Mouse (Mus musculus) heart, adult 11 months (tissue): ENCODE results near the gene Leng9.

Source experiments
- DNase-seq: peaks from one replicate; pipeline ENCODE4 v3.0.0; 2022

Leng9 gene

DNA sequence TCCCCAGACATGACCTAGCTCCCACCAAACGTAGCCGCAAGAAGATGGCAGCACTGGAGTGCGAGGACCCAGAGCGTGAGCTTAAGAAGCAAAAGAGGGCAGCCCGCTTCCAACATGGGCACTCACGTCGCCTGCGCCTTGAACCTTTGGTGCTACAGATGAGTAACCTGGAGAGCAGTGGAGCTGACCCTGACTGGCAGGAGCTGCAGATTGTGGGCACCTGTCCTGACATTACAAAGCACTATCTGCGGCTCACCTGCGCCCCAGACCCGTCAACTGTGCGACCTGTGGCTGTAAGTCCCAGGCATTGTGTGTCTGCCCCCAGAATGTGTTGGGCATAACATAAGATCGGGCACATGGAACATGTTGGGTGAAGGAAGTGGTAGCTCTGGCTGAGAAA is 6.1 kb downstream of the Leng9 start:
- peak; percentile 87 for DNase-seq

DNA sequence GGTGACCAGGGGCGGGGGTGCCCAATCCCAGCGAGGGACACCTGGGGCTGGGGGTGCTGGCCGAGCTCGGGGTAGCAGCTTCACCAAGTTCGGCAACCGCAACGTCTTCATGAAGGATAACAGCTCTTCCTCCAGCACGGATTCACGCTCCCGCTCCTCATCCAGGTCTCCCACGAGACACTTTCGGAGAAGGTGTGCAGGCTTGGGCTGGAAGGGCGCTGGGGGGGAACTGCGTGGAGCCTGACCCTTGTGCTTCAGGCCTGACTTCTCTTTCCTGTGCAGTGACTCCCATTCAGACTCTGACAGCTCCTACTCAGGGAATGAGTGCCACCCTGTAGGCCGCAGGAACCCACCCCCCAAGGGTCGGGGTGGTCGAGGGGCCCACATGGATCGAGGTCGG is 6.7 kb downstream of the Leng9 start:
- DNase-seq: peak; percentile 89

DNA sequence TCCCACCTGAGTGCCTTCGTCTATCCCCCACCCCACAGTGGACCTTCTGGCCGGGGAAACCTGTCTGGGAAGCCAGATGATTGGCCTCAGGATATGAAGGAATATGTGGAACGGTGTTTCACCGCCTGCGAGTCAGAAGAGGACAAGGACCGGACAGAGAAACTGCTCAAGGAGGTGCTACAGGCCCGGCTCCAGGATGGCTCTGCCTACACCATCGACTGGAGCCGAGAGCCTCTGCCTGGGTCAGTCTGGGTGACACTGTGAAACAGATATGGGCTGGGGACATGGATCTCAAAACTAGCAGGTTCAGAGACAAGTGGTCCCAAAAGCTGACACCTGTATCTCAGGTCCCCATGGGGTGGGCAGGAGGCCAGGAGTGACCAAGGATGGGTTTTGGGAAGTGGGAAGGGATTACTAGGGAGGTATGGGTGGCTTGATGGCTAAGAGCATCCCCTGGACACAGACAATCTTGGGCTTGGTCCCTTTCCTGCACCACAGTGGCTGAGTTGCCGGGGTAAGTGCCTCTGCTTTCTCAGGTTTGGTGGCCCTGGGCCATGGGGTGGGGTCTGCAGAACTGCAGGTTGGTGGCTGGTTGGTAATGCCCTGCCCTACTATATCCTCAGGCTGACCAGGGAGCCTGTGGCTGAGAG is 7.3 kb downstream of the Leng9 start:
- DNase-seq: peak; percentile 85

DNA sequence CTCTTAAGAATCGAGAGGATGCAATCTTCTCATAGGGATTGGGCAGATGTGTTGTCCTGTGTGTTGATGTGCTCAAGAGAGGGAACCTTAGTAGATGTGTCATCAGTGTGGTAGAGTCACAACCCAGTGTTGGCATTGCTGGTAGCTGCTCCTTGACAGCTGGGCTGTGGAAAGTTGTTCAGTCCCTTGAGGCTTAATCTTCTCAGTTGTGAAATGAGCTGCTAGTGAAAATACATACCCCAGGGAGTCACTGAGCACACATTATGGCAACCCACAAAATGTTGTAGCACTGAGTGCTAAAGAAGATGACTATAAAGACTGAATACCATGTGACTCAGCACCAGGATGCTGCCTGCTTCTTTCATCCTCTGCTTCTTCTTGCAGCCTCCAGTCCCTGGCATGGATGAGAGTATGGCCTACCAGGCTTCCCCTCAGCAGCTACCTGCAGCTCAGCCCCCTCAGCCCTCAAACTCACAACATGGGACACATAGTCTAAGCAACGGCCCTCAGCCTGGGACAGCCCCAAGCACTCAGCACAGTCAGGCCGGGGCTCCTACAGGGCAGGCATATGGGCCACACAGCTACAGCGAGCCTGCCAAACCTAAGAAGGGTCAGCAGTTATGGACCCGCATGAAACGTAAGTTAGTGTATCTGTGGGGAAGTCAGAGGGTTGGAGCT is 8.4 kb downstream of the Leng9 start:
- peak; percentile 86 for DNase-seq

GRCm38 (mm10) chr7:4139391-4139790 is 10.8 kb downstream of the Leng9 start:
- DNase-seq: peak; percentile 87

- DNase-seq: peak; percentile 83
Measured at GRCm38 (mm10) chr7:4138671-4139070, 11.5 kb downstream of the Leng9 start.

- peak; percentile 80 for DNase-seq
Measured at GRCm38 (mm10) chr7:4138181-4138580, 12.0 kb downstream of the Leng9 start.

GRCm38 (mm10) chr7:4137746-4138145 is 12.4 kb downstream of the Leng9 start:
- DNase-seq: no peak

DNA sequence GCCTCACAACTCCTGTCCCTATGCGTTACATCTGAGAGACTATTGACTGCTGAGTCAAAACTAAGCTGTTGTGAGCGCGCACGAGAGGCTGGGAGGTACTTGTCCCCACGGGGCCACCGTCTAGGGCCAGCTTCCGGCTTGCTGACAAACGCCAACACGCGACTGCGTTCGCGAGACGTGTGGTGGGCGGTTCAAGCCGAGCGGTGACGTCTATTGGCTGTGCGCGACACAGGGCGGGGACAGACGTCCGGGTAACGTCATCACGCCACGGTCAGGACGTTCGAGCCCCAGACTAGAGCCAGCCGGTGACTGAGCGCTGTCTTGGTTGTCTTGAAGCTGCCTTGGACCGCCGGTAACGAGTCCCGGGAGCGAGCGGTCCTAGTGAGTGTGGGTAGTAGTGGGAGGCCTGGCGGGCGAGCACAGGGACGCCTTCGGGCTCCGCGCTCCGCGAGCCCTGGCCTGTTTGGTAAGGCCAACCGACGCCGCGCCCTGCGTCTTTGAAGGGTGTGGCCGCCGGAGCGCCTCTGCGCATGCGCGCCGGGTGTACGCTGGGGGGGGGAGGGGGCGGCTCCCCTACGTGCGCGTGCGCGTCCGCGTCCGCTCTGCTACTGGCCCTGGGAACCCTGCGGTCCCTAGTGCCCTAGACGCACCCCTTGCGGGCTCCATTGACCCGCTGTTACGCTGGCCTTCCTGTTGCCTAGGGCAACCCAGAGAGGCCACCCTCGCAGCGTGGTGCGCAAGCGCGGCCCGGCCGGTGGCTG is 13.2 kb downstream of the Leng9 start, which contains the start of gene Leng8:
Leng8 (plus strand) TSS at position 269 of the 761 bp plus-strand sequence.
- DNase-seq: peak; percentile 100

DNA sequence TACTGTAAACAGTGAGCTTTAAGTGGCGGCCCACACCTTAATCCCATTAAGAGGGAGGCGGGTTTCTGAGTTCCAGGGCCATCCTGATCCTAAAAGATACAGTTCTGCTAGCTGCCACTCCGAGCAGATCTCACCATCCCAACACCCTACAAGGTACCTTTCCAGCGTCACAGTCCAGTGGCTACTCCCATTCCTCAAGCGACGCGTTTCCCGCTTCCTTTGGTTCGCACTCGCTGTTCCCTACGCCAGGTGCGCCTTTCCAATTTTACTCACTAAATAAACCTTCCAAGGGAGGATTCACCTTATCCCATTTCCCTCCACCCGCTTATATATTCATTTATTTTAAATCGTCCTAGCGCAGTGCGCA is 13.8 kb downstream of the Leng9 start:
- no peak for DNase-seq

- peak; percentile 50 for DNase-seq
Measured at GRCm38 (mm10) chr7:4134911-4135310, 15.3 kb downstream of the Leng9 start.

DNA sequence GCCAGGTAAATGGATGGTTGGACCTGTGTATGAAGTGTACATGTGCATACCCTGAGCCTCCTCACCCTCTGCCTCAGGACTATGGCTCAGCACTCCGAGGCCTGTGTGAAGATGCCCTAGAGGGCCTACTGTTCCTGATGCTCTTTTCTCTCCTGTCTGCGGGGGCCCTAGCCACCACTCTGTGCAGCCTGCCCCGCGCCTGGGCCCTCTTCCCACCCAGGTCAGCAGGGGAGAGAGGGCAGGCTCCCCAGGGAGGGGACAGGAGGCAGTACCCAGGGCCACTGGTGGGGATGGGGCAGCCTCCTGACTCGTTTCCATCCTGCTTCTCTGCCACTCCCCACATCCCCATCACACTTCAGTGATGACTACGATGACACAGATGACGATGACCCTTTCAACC is 17.2 kb downstream of the Leng9 start:
- DNase-seq: peak; percentile 85

- DNase-seq: no peak
Measured at GRCm38 (mm10) chr7:4132581-4132980, 17.6 kb downstream of the Leng9 start.

GRCm38 (mm10) chr7:4131964-4132363 is 18.2 kb downstream of the Leng9 start:
- no peak for DNase-seq

- DNase-seq: peak; percentile 94
Measured at GRCm38 (mm10) chr7:4130686-4131452, 19.3 kb downstream of the Leng9 start.

- peak; percentile 99 for DNase-seq
Measured at GRCm38 (mm10) chr7:4128860-4129259, 21.3 kb downstream of the Leng9 start.

DNA sequence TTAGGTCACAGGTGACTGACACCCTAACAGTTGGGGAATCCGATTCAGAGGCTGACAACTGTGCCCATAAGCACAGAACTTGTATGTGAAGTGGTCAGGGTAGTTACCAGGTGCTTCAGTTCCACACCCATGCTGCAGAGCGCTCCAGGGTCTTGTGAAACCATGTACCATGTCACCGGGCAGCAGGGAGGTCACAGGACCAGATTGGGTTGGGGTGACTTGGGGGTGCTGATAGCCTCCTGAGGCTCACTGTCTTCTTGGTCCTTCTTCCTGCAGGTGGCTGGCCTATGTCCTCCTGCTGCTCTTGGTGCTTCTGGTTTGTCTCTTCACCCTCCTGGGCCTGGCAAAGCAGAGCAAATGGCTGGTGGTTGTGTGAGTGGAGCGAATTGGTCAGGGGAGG is 22.3 kb downstream of the Leng9 start:
- peak; percentile 85 for DNase-seq

DNA sequence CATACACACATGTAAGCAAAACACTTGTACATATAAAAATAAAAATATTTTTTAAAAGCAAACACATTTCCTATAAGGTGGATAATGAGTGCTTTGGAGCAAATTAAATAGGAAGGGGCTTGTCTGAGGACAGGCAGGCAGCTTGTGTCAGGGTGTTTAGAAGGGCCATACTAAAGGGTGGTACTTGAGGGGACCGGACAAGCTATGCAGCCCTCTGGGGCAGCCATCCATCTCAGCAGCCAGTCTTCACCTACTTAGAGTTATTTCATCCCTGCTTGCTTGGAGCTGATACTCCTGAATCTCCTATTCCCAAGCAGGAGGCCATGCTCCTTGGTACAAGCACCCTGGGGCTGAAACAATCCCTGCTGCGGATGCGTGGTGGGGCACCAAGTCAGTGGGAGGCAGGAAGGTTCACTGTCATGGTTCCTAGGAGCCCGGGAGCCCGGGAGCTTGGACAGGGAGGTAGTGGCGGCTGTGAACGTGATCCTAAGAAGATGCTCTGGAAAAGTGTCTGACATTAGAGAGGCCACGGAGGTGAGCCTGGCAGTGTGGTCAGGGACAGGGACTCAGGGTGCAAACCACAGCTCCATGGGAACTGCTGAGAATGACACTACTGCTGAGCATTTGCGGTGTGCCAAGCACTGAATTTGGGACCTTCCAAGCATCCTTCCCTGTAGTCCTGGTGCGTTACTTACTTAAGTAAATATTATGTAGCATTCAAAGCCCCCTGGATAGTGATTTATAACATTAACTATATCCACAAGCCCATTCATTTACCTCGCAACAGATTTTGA is 23.0 kb downstream of the Leng9 start:
- DNase-seq: peak; percentile 89

- DNase-seq: peak; percentile 82
Measured at GRCm38 (mm10) chr7:4125306-4125705, 24.9 kb downstream of the Leng9 start.

DNA sequence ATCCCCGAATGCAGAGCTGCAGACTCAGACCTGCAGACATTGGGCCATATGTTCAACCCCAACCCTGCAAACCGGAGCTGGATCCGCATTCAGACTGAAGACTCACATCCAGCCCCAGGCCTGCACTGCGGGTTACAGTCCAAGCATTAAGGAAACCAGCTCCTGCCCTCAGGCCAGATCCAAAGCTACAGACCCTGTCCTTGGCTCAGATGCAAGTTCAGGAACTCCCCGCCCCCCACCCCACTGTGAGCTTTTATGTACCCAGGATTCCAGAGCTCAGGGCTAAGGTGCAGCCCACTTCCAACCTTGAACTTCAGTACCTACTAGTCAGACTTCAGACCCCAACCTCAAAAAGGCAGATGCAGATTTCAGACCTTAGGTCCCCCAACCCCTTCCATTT is 25.3 kb downstream of the Leng9 start:
- DNase-seq: peak; percentile 41

DNA sequence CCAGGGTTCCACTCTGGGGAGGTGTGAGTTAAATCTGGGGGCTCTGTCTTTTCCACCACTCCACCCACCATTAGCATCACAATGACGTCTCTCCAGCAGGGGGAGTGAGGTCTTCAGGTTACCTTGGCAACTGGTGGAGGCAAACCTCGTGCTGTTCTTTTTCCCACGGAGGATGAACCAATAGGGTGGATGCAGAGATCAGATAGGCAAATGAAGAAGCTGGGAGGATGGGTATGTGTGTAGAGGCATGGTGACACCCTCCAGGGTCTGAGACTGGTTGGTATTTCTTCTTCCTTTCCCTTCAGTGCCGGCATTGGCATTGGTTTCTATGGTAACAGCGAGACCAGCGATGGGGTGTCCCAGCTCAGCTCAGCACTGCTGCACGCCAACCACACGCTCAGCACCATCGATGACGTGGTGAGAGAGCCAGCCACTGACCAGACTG is 25.8 kb downstream of the Leng9 start:
- peak; percentile 96 for DNase-seq

- DNase-seq: peak; percentile 92
Measured at GRCm38 (mm10) chr7:4123732-4124131, 26.4 kb downstream of the Leng9 start.
